Mouse (Mus musculus): Measurements from ENCODE around the gene Fam219a. TPM values are rescaled to one million over a fixed set of nuclear protein-coding genes. Genes with fewer than 3 reads are reported as not detected.

Gene Fam219a
- polyA plus RNA-seq, 1 experiment = not detected

DNA sequence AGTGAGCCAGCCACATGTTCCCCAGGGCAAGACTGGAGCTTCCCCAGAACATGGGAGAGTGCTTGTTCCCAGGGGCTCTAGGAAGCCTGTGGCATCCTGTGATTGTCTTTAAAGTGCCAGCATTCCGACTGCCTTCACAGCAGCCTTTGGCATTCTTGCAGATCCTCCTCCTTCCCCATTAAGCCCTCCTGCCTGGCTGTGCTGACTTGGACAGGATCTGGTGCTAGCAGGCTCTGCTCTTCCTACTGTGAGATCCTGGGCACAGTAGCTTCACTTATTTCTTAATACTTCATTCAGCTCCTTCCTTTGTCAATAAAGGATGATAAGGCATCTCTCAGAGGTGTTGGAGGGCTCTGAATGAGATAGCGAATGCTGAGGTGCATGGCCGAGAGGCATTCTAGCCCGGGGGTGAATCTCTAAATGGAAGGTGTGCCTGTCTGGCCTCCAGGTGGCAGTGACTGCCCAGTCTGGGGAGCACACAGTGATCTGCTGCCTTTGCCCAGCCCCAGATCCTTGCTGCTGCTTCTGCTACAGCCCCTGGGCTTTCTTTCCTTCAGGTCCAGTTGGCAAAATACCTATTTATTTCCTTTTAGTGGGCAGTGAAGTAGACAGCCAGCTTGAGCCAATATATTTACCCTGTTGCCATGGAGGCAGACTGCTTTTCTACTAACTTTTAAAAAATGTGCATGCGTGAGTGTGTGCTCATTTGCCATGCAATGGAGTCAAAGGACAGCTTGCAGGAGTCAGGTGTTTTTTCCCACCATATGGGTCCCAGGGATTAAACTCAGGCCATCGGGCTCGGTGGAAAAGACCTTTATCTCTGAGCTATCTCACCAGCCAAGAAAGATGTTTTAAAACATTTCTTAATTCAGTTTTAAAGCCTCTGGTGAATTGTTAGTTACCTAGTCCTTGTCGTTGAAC lies 35.4 kb upstream of the Fam219a start:
- WGBS = 34% methylated on average over 8 of the region's 8 CpGs
- H3K4me3 ChIP-seq (ENCODE audit: insufficient read depth, low read depth, low read length) = no peak overlapping the region
- TF ChIP-seq POLR2A (IDR thresholded peaks at IDR 0.05; ENCODE audit: insufficient read depth, low read depth, low read length) (no peak), CTCF (IDR thresholded peaks at IDR 0.05; ENCODE audit: insufficient read depth, low read depth, low read length) (no peak)
- H3K27ac ChIP-seq (ENCODE audit: insufficient read depth, low read depth, low read length) = no peak overlapping the region
- H3K4me1 ChIP-seq (ENCODE audit: control insufficient read depth, insufficient read depth, low read length) = peaks cover 3% of the 10 kb centered on the region

DNA sequence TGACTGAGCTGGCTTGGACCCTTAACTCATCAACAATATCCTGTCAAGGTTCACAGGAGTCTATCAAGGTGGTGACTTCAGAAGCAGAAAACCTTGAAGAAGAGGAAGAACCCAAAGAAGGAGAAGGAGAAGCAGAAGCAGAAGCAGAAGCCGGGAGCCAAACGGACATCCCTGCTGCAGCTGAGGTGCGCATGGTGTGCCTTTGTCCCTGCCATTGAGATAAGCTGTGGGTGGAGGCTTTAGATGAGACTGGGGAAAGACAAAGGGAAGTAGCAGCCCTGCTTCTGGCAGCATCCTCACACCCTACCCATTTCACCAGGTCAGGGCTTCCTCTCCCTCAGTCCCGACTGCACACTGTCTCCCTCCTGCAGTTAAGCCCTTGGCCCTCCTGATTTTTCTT lies 33.5 kb upstream of the Fam219a start:
- no peak for TF ChIP-seq CTCF (IDR thresholded peaks at IDR 0.05; ENCODE audit: insufficient read depth, low read depth, low read length)
- no peak for TF ChIP-seq POLR2A (IDR thresholded peaks at IDR 0.05; ENCODE audit: insufficient read depth, low read depth, low read length)
- WGBS = 79% methylated on average over 4 of the region's 4 CpGs
- no peak overlapping the region for H3K27ac ChIP-seq (ENCODE audit: insufficient read depth, low read depth, low read length)

DNA sequence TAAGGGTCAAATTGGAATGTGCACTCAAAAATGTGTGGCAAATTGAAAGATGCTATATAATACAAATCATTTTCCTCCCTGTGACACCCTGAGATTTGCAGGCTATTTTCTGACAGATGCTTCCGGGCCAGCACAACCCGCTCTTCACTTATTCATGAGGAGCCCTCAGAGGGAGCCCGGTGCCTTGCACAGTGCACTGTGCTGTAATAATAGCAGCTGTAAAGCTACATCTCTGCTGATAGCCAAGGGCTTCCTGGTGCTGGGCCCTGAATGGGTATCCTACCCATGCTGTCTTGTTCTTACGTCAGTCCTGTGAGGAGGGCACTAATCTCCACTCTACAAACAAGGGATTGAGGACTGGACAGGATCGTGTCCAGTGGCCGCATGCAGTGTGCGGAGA lies 14.0 kb upstream of the Fam219a start:
- 74% methylated on average over 7 of the region's 7 CpGs for WGBS
- Histone ChIP-seq H3K27ac (ENCODE audit: insufficient read depth, low read depth, low read length) (no peak overlapping the region), H3K4me3 (ENCODE audit: insufficient read depth, low read depth, low read length) (no peak overlapping the region), H3K4me1 (ENCODE audit: control insufficient read depth, insufficient read depth, low read length) (no peaks in the 10 kb centered on the region)
- TF ChIP-seq CTCF (IDR thresholded peaks at IDR 0.05; ENCODE audit: insufficient read depth, low read depth, low read length) (no peak), POLR2A (IDR thresholded peaks at IDR 0.05; ENCODE audit: insufficient read depth, low read depth, low read length) (no peak)

More for the DNA sequence above, 33.5 kb upstream of the Fam219a start:
- peaks cover 3% of the 10 kb centered on the region for H3K4me1 ChIP-seq (ENCODE audit: control insufficient read depth, insufficient read depth, low read length)
- no peak overlapping the region for H3K4me3 ChIP-seq (ENCODE audit: insufficient read depth, low read depth, low read length)

GRCm38 (mm10) chr4:41575914-41576313 lies 6.6 kb upstream of the Fam219a start:
- WGBS = 74% methylated on average over 6 of the region's 6 CpGs
- Histone ChIP-seq H3K4me1 (ENCODE audit: control insufficient read depth, insufficient read depth, low read length) (peaks cover 13% of the 10 kb centered on the region), H3K27ac (ENCODE audit: insufficient read depth, low read depth, low read length) (no peak overlapping the region), H3K4me3 (ENCODE audit: insufficient read depth, low read depth, low read length) (no peak overlapping the region)
- TF ChIP-seq CTCF (IDR thresholded peaks at IDR 0.05; ENCODE audit: insufficient read depth, low read depth, low read length) (no peak), POLR2A (IDR thresholded peaks at IDR 0.05; ENCODE audit: insufficient read depth, low read depth, low read length) (no peak)

- no peak for TF ChIP-seq CTCF (IDR thresholded peaks at IDR 0.05; ENCODE audit: insufficient read depth, low read depth, low read length)
- Histone ChIP-seq H3K27ac (ENCODE audit: insufficient read depth, low read depth, low read length) (peak overlapping the region; percentile 74), H3K4me1 (ENCODE audit: control insufficient read depth, insufficient read depth, low read length) (peaks cover 13% of the 10 kb centered on the region), H3K4me3 (ENCODE audit: insufficient read depth, low read depth, low read length) (no peak overlapping the region)
- 21% methylated on average over 4 of the region's 4 CpGs for WGBS
Measured at GRCm38 (mm10) chr4:41573492-41573891, 4.2 kb upstream of the Fam219a start.

DNA sequence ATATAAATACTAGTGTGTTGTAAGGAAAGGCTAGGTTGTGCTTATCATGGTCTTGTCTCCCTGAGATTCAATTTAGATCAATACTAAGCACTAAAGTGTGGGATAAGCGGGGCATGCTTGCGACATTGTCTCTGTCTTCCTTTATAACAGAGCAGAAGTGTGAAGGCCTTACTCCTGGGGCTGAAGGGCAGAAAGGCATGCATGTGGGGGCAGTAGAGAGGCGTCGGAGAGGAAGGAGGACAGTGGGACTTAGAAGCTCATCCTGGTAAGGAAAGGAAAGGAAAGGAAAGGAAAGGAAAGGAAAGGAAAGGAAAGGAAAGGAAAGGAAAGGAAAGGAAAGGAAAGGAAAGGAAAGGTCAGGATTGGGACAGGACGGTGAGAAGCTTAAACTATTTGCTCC lies 2.2 kb upstream of the Fam219a start:
- WGBS = 46% methylated on average over 5 of the region's 5 CpGs
- Histone ChIP-seq H3K4me3 (ENCODE audit: insufficient read depth, low read depth, low read length) (no peak overlapping the region), H3K4me1 (ENCODE audit: control insufficient read depth, insufficient read depth, low read length) (peaks cover 11% of the 10 kb centered on the region), H3K27ac (ENCODE audit: insufficient read depth, low read depth, low read length) (no peak overlapping the region)
- TF ChIP-seq POLR2A (IDR thresholded peaks at IDR 0.05; ENCODE audit: insufficient read depth, low read depth, low read length) = no peak
- no peak for TF ChIP-seq CTCF (IDR thresholded peaks at IDR 0.05; ENCODE audit: insufficient read depth, low read depth, low read length)

DNA sequence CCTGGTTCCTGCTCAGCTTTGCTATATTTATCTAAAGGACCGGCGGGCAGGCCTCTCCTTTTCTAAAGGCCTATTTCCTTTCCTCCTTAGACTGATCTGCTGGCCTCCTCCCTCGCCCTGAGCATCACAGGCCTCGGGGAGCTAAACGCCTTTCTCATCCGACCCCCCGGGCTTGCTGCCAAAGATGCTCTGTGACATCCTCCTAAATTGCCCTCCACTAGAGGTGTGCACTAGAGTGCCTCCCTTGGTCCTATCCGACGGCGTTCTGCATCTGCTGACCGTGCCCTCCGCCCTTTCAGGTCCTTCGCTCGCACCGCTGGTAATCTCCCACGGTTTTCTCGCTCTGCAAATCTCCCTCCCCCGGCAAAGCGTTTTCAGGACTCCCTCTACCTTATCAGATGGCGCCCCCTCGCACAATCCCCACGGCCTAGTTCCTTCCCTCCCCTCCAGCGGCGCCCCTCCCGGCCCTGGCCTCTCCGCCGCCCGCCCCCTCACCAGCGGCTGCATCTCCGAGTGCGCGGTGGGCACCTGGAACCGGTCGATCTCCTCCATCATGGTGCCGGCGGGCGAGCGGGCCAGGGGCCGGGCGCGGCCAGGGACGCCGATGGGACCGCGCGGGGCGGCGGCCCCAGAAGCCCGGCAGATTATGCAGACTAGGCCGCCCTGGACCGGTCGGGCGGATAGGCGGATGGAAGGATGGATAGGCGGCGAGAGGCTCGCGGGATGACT lies 492 bp downstream of the Fam219a start:
- peaks cover 27% of the 10 kb centered on the region for H3K4me1 ChIP-seq (ENCODE audit: control insufficient read depth, insufficient read depth, low read length)
- peak; percentile 10; the same call in 1 of the 2 replicates for TF ChIP-seq CTCF (IDR thresholded peaks at IDR 0.05; ENCODE audit: insufficient read depth, low read depth, low read length)
- TF ChIP-seq POLR2A (IDR thresholded peaks at IDR 0.05; ENCODE audit: insufficient read depth, low read depth, low read length) = no peak
- 1% methylated on average over 58 of the region's 58 CpGs for WGBS
- peak overlapping the region; percentile 91 for H3K4me3 ChIP-seq (ENCODE audit: insufficient read depth, low read depth, low read length)
- H3K27ac ChIP-seq (ENCODE audit: insufficient read depth, low read depth, low read length) = peak overlapping the region; percentile 74

DNA sequence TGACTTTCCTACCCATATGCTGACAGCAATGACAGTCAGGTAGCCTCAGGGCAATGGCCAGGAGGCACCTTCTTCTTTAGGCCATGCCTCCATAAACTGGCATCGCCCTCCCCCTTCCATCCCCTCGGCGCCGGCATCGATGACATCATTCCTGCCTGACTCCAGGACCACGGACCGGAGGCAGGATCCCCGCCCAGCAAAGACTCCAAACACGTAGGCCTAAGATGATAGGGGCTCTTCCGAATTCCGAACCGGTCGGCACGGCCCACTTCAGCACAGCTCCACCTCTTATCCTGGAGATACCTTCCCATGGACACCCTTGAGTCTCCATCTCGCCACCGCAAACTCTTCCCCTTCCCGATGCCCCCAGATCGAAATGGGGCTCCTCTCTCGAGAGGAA lies 1.1 kb downstream of the Fam219a start:
- TF ChIP-seq CTCF (IDR thresholded peaks at IDR 0.05; ENCODE audit: insufficient read depth, low read depth, low read length) = no peak
- TF ChIP-seq POLR2A (IDR thresholded peaks at IDR 0.05; ENCODE audit: insufficient read depth, low read depth, low read length) = no peak
- WGBS = 4% methylated on average over 19 of the region's 19 CpGs
- peaks cover 28% of the 10 kb centered on the region for H3K4me1 ChIP-seq (ENCODE audit: control insufficient read depth, insufficient read depth, low read length)
- H3K27ac ChIP-seq (ENCODE audit: insufficient read depth, low read depth, low read length) = peak overlapping the region; percentile 74
- peak overlapping the region; percentile 91 for H3K4me3 ChIP-seq (ENCODE audit: insufficient read depth, low read depth, low read length)

GRCm38 (mm10) chr4:41566123-41566522 lies 3.2 kb downstream of the Fam219a start:
- H3K4me3 ChIP-seq (ENCODE audit: insufficient read depth, low read depth, low read length) = peak overlapping the region; percentile 6; the same call in 1 of the 2 replicates
- TF ChIP-seq POLR2A (IDR thresholded peaks at IDR 0.05; ENCODE audit: insufficient read depth, low read depth, low read length) (no peak), CTCF (IDR thresholded peaks at IDR 0.05; ENCODE audit: insufficient read depth, low read depth, low read length) (no peak)
- 17% methylated on average over 3 of the region's 3 CpGs for WGBS
- H3K4me1 ChIP-seq (ENCODE audit: control insufficient read depth, insufficient read depth, low read length) = peaks cover 23% of the 10 kb centered on the region
- H3K27ac ChIP-seq (ENCODE audit: insufficient read depth, low read depth, low read length) = peak overlapping the region; percentile 78
